Mouse (Mus musculus): ENCODE results near the gene Fut11. TPM values are rescaled to one million over a fixed set of nuclear protein-coding genes. Genes with fewer than 3 reads are reported as not detected.

Fut11 gene
- polyA plus RNA-seq, 1 experiment from 2014 or later = 16.7 TPM

- no peak overlapping the region for H3K4me3 ChIP-seq (ENCODE audit: low read depth, low read length)
- WGBS = 98% methylated on average over 3 of the region's 3 CpGs
- no peaks in the 10 kb centered on the region for H3K9me3 ChIP-seq (ENCODE audit: control insufficient read depth, low read length)
- no peaks in the 10 kb centered on the region for H3K4me1 ChIP-seq (replicated peaks; ENCODE audit: control insufficient read depth, insufficient read depth, low read length)
- no peak for ATAC-seq (ENCODE audit: low FRiP score)
- no peak overlapping the region for H3K4me2 ChIP-seq (replicated peaks; ENCODE audit: low read depth, low read length)
- H3K27me3 ChIP-seq (ENCODE audit: control insufficient read depth, insufficient read depth, low read length) = no peaks in the 10 kb centered on the region
- no peak overlapping the region for H3K27ac ChIP-seq (ENCODE audit: low read depth, low read length)
- H3K36me3 ChIP-seq (ENCODE audit: control insufficient read depth, insufficient read depth, low read length) = peaks cover 24% of the 10 kb centered on the region
- DNase-seq (ENCODE audit: low spot score) = no peak
- H3K9ac ChIP-seq (ENCODE audit: low read depth, low read length) = no peak overlapping the region
Observed at GRCm38 (mm10) chr14:20686576-20686975, 8.2 kb upstream of the Fut11 start.

- peaks cover 29% of the 10 kb centered on the region for H3K36me3 ChIP-seq (ENCODE audit: control insufficient read depth, insufficient read depth, low read length)
- H3K4me2 ChIP-seq (replicated peaks; ENCODE audit: low read depth, low read length) = no peak overlapping the region
- no peak overlapping the region for H3K4me3 ChIP-seq (ENCODE audit: low read depth, low read length)
- DNase-seq (ENCODE audit: low spot score) (no peak), ATAC-seq (ENCODE audit: low FRiP score) (no peak)
- no peak overlapping the region for H3K9ac ChIP-seq (ENCODE audit: low read depth, low read length)
- no peak overlapping the region for H3K27ac ChIP-seq (ENCODE audit: low read depth, low read length)
- 90% methylated on average over 2 of the region's 2 CpGs for WGBS
- no peaks in the 10 kb centered on the region for H3K9me3 ChIP-seq (ENCODE audit: control insufficient read depth, low read length)
- H3K27me3 ChIP-seq (ENCODE audit: control insufficient read depth, insufficient read depth, low read length) = no peaks in the 10 kb centered on the region
- H3K4me1 ChIP-seq (replicated peaks; ENCODE audit: control insufficient read depth, insufficient read depth, low read length) = no peaks in the 10 kb centered on the region
Observed at GRCm38 (mm10) chr14:20689009-20689408, 5.8 kb upstream of the Fut11 start.

DNA sequence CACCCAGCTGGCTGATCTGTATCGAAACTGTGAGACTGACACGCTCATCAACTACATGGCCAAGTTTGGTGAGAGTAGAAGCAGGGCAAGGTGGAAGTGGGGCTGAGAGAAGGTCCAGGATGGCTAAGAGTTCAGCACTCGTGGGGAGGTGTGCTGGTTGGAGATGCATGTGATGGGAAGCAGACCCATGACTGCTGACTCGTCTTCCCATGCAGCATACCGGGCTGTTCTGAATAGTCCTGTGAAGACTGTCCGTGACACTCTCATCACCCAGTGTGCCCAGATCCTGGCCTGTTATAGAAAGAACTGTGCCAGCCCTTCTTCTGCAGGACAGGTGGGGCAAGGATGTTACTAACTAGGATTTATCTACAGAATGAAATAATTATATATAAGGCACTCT is 3.0 kb upstream of the Fut11 start:
- H3K9ac ChIP-seq (ENCODE audit: low read depth, low read length) = no peak overlapping the region
- H3K4me1 ChIP-seq (replicated peaks; ENCODE audit: control insufficient read depth, insufficient read depth, low read length) = peaks cover 7% of the 10 kb centered on the region; the same call in 1 of the 2 replicates
- no peak overlapping the region for H3K27ac ChIP-seq (ENCODE audit: low read depth, low read length)
- no peaks in the 10 kb centered on the region for H3K27me3 ChIP-seq (ENCODE audit: control insufficient read depth, insufficient read depth, low read length)
- DNase-seq (ENCODE audit: low spot score) (no peak), ATAC-seq (ENCODE audit: low FRiP score) (no peak)
- H3K36me3 ChIP-seq (ENCODE audit: control insufficient read depth, insufficient read depth, low read length) = peaks cover 20% of the 10 kb centered on the region; the same call in 1 of the 2 replicates
- H3K4me2 ChIP-seq (replicated peaks; ENCODE audit: low read depth, low read length) = no peak overlapping the region
- H3K9me3 ChIP-seq (ENCODE audit: control insufficient read depth, low read length) = no peaks in the 10 kb centered on the region
- H3K4me3 ChIP-seq (ENCODE audit: low read depth, low read length) = no peak overlapping the region
- 90% methylated on average over 6 of the region's 6 CpGs for WGBS

GRCm38 (mm10) chr14:20693589-20694101 is 1.1 kb upstream of the Fut11 start:
- no peak for DNase-seq (ENCODE audit: low spot score)
- no peak for ATAC-seq (ENCODE audit: low FRiP score)
- Histone ChIP-seq H3K4me1 (replicated peaks; ENCODE audit: control insufficient read depth, insufficient read depth, low read length) (peaks cover 10% of the 10 kb centered on the region; the same call in 1 of the 2 replicates), H3K36me3 (ENCODE audit: control insufficient read depth, insufficient read depth, low read length) (peaks cover 18% of the 10 kb centered on the region; the same call in 1 of the 2 replicates), H3K4me2 (replicated peaks; ENCODE audit: low read depth, low read length) (no peak overlapping the region), H3K27me3 (ENCODE audit: control insufficient read depth, insufficient read depth, low read length) (no peaks in the 10 kb centered on the region), H3K27ac (ENCODE audit: low read depth, low read length) (no peak overlapping the region), H3K9me3 (ENCODE audit: control insufficient read depth, low read length) (no peaks in the 10 kb centered on the region), H3K4me3 (ENCODE audit: low read depth, low read length) (no peak overlapping the region), H3K9ac (ENCODE audit: low read depth, low read length) (no peak overlapping the region)
- 91% methylated on average over 10 of the region's 10 CpGs for WGBS

DNA sequence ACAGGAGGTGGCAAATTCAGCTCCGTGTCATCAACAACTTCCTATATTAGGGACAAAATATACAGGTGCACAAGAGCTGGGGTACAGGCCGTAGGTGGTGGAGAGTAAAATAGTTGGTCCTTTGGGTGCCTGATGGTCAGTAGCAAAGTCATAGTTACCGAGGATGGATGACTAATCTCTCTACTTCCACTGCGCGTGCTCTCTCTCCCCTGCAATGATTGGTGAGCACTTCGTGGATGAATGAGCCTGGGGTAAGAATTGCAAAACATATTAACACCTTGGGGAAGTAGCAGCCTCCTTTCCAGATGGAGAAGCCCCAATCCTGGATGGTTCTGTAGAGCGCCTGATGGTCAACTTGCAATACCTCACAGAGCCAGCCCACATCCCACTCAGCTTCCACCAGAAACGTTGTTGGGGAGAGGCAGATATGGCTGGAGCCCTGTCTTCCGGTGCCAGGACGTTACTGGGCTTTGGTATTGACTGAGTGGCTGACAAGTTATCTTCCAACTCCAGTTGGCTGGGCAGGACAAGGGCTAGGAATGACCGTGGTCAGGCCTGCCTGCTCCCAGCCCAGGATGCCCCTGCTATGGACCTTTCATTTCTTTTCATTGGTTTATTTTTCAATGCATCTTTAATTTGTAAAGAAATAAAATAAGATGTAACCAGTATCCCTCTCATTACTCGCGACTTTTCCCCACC is 434 bp upstream of the Fut11 start:
- Histone ChIP-seq H3K4me3 (ENCODE audit: low read depth, low read length) (peak overlapping the region; percentile 86), H3K9ac (ENCODE audit: low read depth, low read length) (peak overlapping the region; percentile 84), H3K9me3 (ENCODE audit: control insufficient read depth, low read length) (no peaks in the 10 kb centered on the region), H3K4me1 (replicated peaks; ENCODE audit: control insufficient read depth, insufficient read depth, low read length) (peaks cover 10% of the 10 kb centered on the region; the same call in 1 of the 2 replicates), H3K4me2 (replicated peaks; ENCODE audit: low read depth, low read length) (peak overlapping the region; percentile 84), H3K36me3 (ENCODE audit: control insufficient read depth, insufficient read depth, low read length) (peaks cover 16% of the 10 kb centered on the region; the same call in 1 of the 2 replicates), H3K27me3 (ENCODE audit: control insufficient read depth, insufficient read depth, low read length) (no peaks in the 10 kb centered on the region), H3K27ac (ENCODE audit: low read depth, low read length) (peak overlapping the region; percentile 96)
- ATAC-seq (ENCODE audit: low FRiP score) (peak; percentile 60), DNase-seq (ENCODE audit: low spot score) (no peak)
- 48% methylated on average over 13 of the region's 13 CpGs for WGBS

DNA sequence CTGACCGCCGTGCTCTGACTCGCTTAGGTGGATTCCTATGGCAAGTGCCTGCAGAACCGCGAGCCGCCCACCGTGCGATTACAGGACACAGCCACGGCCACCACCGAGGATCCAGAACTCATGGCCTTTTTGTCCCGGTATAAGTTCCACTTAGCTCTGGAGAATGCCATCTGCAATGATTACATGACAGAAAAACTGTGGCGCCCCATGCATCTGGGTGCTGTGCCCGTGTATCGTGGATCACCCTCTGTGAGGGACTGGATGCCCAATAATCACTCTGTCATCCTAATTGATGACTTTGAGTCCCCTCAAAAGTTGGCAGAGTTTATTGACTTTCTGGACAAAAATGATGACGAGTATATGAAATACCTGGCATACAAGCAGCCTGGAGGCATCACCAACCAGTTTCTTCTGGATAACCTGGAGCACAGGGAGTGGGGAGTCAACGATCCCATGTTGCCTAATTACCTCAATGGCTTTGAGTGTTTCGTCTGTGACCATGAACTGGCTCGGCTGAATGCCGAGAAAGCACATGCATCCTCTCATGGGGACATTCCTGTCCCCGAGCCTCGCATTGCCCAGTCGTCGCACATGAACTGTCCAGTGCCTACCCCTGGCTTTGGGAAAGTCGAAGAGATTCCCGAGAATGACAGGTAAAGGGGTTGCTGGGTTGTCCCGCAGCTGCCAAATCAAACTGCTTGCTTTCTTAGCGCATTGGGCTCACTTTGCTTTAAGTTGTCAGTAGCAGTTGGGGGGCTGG is 1.2 kb downstream of the Fut11 start:
- Histone ChIP-seq H3K9ac (ENCODE audit: low read depth, low read length) (peak overlapping the region; percentile 84), H3K36me3 (ENCODE audit: control insufficient read depth, insufficient read depth, low read length) (peaks cover 10% of the 10 kb centered on the region; the same call in 1 of the 2 replicates), H3K9me3 (ENCODE audit: control insufficient read depth, low read length) (no peaks in the 10 kb centered on the region), H3K27me3 (ENCODE audit: control insufficient read depth, insufficient read depth, low read length) (no peaks in the 10 kb centered on the region), H3K27ac (ENCODE audit: low read depth, low read length) (peak overlapping the region; percentile 96), H3K4me2 (replicated peaks; ENCODE audit: low read depth, low read length) (peak overlapping the region; percentile 84), H3K4me3 (ENCODE audit: low read depth, low read length) (peak overlapping the region; percentile 86), H3K4me1 (replicated peaks; ENCODE audit: control insufficient read depth, insufficient read depth, low read length) (peaks cover 10% of the 10 kb centered on the region; the same call in 1 of the 2 replicates)
- DNase-seq (ENCODE audit: low spot score) (no peak), ATAC-seq (ENCODE audit: low FRiP score) (no peak)
- WGBS = 17% methylated on average over 27 of the region's 27 CpGs

DNA sequence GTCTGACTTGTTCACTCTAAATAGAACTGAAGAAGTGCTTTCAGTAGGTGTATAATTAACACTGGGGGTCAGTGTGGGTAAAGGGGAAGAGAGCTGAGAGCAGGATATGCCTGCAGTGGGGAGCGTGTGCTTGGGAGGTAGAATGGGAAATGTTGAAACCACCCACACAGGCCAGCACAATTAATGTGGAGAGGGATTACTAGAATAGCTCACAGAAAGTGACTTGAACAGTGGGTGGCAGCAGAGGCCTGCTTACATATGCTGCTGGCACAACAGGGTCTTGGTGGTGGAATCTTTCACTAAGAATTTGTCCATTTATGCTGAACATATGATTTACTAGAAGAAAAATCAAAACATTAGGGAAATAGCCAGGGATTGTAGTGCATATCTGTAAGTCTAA is 2.2 kb downstream of the Fut11 start:
- Histone ChIP-seq H3K4me2 (replicated peaks; ENCODE audit: low read depth, low read length) (peak overlapping the region; percentile 84), H3K9me3 (ENCODE audit: control insufficient read depth, low read length) (no peaks in the 10 kb centered on the region), H3K27ac (ENCODE audit: low read depth, low read length) (no peak overlapping the region), H3K9ac (ENCODE audit: low read depth, low read length) (peak overlapping the region; percentile 34; the same call in 1 of the 2 replicates), H3K27me3 (ENCODE audit: control insufficient read depth, insufficient read depth, low read length) (no peaks in the 10 kb centered on the region), H3K36me3 (ENCODE audit: control insufficient read depth, insufficient read depth, low read length) (0 out of 2 replicates have a peak, but pooled peaks cover 7% of the 10 kb centered on the region), H3K4me1 (replicated peaks; ENCODE audit: control insufficient read depth, insufficient read depth, low read length) (peaks cover 14% of the 10 kb centered on the region; the same call in 1 of the 2 replicates), H3K4me3 (ENCODE audit: low read depth, low read length) (peak overlapping the region; percentile 86)
- ATAC-seq (ENCODE audit: low FRiP score) (no peak), DNase-seq (ENCODE audit: low spot score) (peak; percentile 43)
- WGBS = 23% methylated on average over 1 of the region's 1 CpGs

GRCm38 (mm10) chr14:20698515-20698914 is 3.7 kb downstream of the Fut11 start:
- WGBS = 97% methylated on average over 2 of the region's 2 CpGs
- DNase-seq (ENCODE audit: low spot score) = no peak
- no peak for ATAC-seq (ENCODE audit: low FRiP score)
- no peaks in the 10 kb centered on the region for H3K9me3 ChIP-seq (ENCODE audit: control insufficient read depth, low read length)
- no peak overlapping the region for H3K27ac ChIP-seq (ENCODE audit: low read depth, low read length)
- H3K9ac ChIP-seq (ENCODE audit: low read depth, low read length) = no peak overlapping the region
- H3K4me2 ChIP-seq (replicated peaks; ENCODE audit: low read depth, low read length) = no peak overlapping the region
- no peak overlapping the region for H3K4me3 ChIP-seq (ENCODE audit: low read depth, low read length)
- H3K4me1 ChIP-seq (replicated peaks; ENCODE audit: control insufficient read depth, insufficient read depth, low read length) = peaks cover 14% of the 10 kb centered on the region; the same call in 1 of the 2 replicates
- H3K36me3 ChIP-seq (ENCODE audit: control insufficient read depth, insufficient read depth, low read length) = 0 out of 2 replicates have a peak, but pooled peaks cover 4% of the 10 kb centered on the region
- no peaks in the 10 kb centered on the region for H3K27me3 ChIP-seq (ENCODE audit: control insufficient read depth, insufficient read depth, low read length)
